Mouse (Mus musculus): ENCODE measurements around the gene Nbl1.

DNA sequence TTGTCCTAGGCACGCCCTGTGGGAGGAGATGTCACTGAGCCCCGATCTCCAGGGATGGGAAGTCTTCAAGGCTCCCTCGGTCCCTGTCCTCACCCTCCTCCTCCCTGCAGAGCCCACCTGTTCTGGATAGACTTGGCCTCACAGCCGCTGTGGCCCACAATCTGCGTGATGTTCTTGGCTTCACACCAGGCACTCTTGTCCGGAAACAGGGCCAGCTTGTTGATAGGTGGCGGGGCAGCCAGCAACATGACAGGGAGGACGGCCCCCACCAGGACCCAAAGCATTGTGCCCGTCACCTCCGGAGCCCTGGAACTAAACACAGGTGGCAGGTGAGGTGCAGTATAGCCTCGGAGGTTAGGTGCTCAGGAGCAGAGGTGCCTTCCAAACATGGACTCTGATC lies 7.5 kb downstream of the Nbl1 start:
- TF ChIP-seq CTCF (IDR thresholded peaks at IDR 0.05 in 2 of 3, conservative IDR thresholded peaks at IDR 0.05 in 1 of 3; ENCODE audit: control insufficient read depth in 1 of 3, insufficient read depth in 1 of 3, low read depth in 2 of 3, low read length in 3 of 3, poor library complexity in 1 of 3, severe bottlenecking in 1 of 3) (no peak), POLR2AphosphoS5 (IDR thresholded peaks at IDR 0.05; ENCODE audit: borderline replicate concordance, low read depth, low read length) (no peak), RCOR1 (IDR thresholded peaks at IDR 0.05; ENCODE audit: low read depth, low read length) (no peak), ZMIZ1 (IDR thresholded peaks at IDR 0.05; ENCODE audit: low read depth, low read length) (no peak), POLR2A (IDR thresholded peaks at IDR 0.05; ENCODE audit: control insufficient read depth in 1 of 2, insufficient read depth in 1 of 2, low read depth in 1 of 2, low read length in 2 of 2, poor library complexity in 1 of 2) (no peak)

Measured in MEL (cell line).